Mouse (Mus musculus): Measurements from ENCODE around the gene Spns3. TPM values are rescaled to one million over a fixed set of nuclear protein-coding genes. Genes with fewer than 3 reads are reported as not detected.

Gene Spns3
- polyA plus RNA-seq, 1 experiment: 8.5 TPM

DNA sequence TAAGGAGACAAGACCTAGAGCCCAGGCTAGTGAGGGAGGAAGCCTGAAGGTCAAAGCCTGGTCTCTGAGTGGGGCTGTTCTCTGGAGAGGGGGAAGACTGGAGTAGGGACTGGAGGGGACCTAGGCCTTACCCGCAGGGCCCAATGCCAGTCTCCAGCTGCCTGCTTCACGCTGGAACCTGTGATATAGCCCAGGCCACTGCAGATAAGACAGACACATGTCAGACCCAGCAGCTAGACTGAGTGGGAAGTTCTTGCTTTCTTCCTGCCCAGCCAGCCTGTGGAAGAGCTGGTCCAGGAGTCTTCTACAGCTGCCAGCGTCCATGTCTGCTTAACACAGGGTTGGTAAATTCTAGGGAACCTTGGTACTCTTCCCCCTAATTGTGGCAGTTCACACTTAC, 91.8 kb downstream of the Spns3 start:
- TF ChIP-seq POLR2A (IDR thresholded peaks at IDR 0.05; ENCODE audit: low read depth, low read length): no peak
- TF ChIP-seq CTCF (IDR thresholded peaks at IDR 0.05; ENCODE audit: extremely low read depth, insufficient read length, insufficient replicate concordance, low read depth, low read length): no peak
- Histone ChIP-seq H3K36me3 (ENCODE audit: control insufficient read depth, insufficient read depth, low read length) (peaks cover 7% of the 10 kb centered on the region), H3K4me3 (ENCODE audit: low read depth, low read length) (peak overlapping the region; percentile 16; the same call in 1 of the 2 replicates), H3K27me3 (ENCODE audit: control insufficient read depth, insufficient read depth, low read length) (no peaks in the 10 kb centered on the region), H3K4me1 (ENCODE audit: control insufficient read depth, insufficient read depth, insufficient read length, low read length) (0 out of 2 replicates have a peak, but pooled peaks cover 5% of the 10 kb centered on the region), H3K27ac (ENCODE audit: insufficient read depth, low read depth, low read length) (peak overlapping the region; percentile 17; the same call in 1 of the 2 replicates)
- WGBS: 67% methylated on average over 3 of the region's 3 CpGs

DNA sequence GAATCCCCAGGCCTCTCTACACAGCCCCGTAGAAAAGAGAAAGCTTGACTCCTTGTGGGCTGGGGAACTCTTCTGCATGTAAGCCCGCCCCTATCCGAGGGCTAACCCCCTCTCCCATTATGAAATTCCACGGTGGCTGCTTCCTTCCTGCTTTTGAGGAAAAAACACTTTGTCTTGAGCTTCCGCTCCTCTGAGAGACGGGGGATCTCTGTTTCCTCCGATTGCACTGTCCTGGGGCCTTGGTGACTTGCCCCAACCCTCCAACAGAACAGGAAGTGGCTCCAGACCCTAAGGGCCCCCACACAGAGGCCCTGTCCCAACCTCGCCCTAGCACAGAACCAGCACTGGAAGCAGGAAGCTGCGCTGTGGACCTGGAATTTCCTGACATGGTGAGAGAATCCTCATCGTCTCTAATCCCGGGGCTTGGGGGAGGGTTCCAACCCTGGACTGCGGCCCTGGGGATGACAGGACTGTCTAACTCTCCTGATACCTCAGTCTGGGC, 92.3 kb downstream of the Spns3 start:
- 75% methylated on average over 12 of the region's 12 CpGs for WGBS
- no peak for TF ChIP-seq CTCF (IDR thresholded peaks at IDR 0.05; ENCODE audit: extremely low read depth, insufficient read length, insufficient replicate concordance, low read depth, low read length)
- H3K27me3 ChIP-seq (ENCODE audit: control insufficient read depth, insufficient read depth, low read length): no peaks in the 10 kb centered on the region
- H3K36me3 ChIP-seq (ENCODE audit: control insufficient read depth, insufficient read depth, low read length): peaks cover 7% of the 10 kb centered on the region
- H3K27ac ChIP-seq (ENCODE audit: insufficient read depth, low read depth, low read length): peak overlapping the region; percentile 17; the same call in 1 of the 2 replicates
- 0 out of 2 replicates have a peak, but pooled peaks cover 5% of the 10 kb centered on the region for H3K4me1 ChIP-seq (ENCODE audit: control insufficient read depth, insufficient read depth, insufficient read length, low read length)
- peak overlapping the region; percentile 16; the same call in 1 of the 2 replicates for H3K4me3 ChIP-seq (ENCODE audit: low read depth, low read length)

DNA sequence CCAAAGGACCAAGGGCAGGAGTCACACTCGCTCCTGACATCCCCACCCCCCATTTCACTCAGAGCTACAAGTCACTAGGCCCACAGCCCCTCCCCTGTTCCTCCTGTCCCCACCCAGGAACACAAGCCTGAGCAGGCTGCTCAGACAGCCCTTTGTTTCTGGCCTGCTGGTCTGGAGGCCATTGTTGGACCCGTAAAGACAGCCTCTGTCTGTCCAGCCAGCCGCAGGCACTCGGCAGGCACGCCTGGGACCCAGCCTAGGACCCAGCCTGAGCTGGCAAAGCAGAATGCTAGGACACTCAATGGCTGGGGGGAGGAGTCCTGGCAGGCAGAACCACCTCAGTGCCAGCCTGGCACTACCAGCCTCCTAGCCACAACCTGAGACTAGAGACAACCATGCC, 94.6 kb downstream of the Spns3 start:
- no peak overlapping the region for H3K27ac ChIP-seq (ENCODE audit: insufficient read depth, low read depth, low read length)
- 80% methylated on average over 5 of the region's 5 CpGs for WGBS
- H3K4me1 ChIP-seq (ENCODE audit: control insufficient read depth, insufficient read depth, insufficient read length, low read length): no peaks in the 10 kb centered on the region
- TF ChIP-seq CTCF (IDR thresholded peaks at IDR 0.05; ENCODE audit: extremely low read depth, insufficient read length, insufficient replicate concordance, low read depth, low read length) (no peak), POLR2A (IDR thresholded peaks at IDR 0.05; ENCODE audit: low read depth, low read length) (no peak)
- peaks cover 25% of the 10 kb centered on the region for H3K36me3 ChIP-seq (ENCODE audit: control insufficient read depth, insufficient read depth, low read length)
- no peak overlapping the region for H3K4me3 ChIP-seq (ENCODE audit: low read depth, low read length)
- H3K27me3 ChIP-seq (ENCODE audit: control insufficient read depth, insufficient read depth, low read length): no peaks in the 10 kb centered on the region

DNA sequence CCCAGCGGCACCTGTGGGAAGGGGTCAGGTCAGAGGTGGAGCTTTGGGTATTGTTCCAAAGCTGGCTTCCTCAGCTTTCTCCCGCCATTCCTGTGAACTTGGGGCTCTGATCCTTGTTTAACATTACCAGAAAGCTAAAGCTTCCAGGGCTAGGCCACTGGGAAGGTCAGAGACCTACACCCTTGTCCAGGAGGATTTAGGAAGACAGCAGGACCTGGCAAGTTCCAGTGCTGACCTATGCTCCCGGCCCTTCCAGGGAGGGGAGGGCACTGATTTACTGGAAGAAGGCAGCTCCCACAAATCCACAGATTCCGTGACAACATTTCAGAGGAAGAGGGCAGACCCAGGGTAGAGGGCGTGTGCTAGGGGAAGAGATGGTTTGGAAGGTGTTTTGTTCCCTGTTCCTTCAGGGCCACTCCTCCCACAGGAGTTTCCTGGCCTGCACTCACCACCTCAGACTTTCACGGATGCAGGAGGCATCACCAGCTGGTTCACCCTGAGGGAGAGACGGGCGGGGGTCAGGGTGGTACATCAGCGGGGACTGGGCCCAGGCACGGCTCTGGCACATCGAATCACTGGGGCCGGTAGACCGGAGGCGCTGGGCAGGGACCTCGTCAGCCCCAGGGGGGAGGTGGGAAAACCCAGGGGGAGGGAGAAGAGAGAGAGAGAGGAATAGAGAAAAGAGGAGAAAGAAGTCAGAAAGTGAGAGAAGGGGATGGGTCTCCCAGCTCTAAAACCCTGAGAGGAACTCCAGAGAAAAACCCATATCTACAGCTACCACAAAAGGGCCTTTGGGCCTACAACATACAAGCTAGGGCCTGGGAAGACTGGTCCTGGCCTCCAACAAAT, 97.0 kb downstream of the Spns3 start:
- H3K4me3 ChIP-seq (ENCODE audit: low read depth, low read length): no peak overlapping the region
- H3K27ac ChIP-seq (ENCODE audit: insufficient read depth, low read depth, low read length): no peak overlapping the region
- H3K4me1 ChIP-seq (ENCODE audit: control insufficient read depth, insufficient read depth, insufficient read length, low read length): no peaks in the 10 kb centered on the region
- peaks cover 48% of the 10 kb centered on the region for H3K36me3 ChIP-seq (ENCODE audit: control insufficient read depth, insufficient read depth, low read length)
- no peak for TF ChIP-seq POLR2A (IDR thresholded peaks at IDR 0.05; ENCODE audit: low read depth, low read length)
- no peak for TF ChIP-seq CTCF (IDR thresholded peaks at IDR 0.05; ENCODE audit: extremely low read depth, insufficient read length, insufficient replicate concordance, low read depth, low read length)
- WGBS: 62% methylated on average over 15 of the region's 15 CpGs
- H3K27me3 ChIP-seq (ENCODE audit: control insufficient read depth, insufficient read depth, low read length): no peaks in the 10 kb centered on the region

DNA sequence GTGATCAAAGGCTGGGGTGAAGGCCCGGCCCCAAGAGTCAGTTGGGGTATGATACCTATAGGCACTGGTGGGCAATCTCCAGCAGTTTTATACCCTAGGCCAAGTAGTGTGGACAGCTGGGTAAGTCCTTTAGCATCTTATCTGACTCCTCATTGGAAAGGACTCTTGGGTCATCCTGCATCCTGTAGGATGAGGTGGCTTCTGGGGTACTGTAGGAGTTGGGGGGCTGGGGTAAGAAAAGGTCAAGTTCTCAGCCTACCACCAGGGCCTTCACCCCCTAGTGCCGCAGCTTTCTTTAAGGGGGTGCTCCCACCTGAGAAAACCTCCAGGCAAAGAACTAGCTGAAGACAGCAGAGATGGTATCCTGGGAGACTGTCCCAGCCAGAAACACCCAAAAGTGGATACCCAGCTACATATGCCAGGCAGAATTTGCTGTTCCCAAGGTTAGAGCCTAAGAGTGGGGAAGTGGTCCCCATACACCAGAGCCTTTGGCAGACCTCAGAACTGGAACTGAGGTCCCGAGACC, 98.1 kb downstream of the Spns3 start:
- H3K4me3 ChIP-seq (ENCODE audit: low read depth, low read length): no peak overlapping the region
- peaks cover 60% of the 10 kb centered on the region for H3K36me3 ChIP-seq (ENCODE audit: control insufficient read depth, insufficient read depth, low read length)
- no peaks in the 10 kb centered on the region for H3K4me1 ChIP-seq (ENCODE audit: control insufficient read depth, insufficient read depth, insufficient read length, low read length)
- H3K27ac ChIP-seq (ENCODE audit: insufficient read depth, low read depth, low read length): no peak overlapping the region
- H3K27me3 ChIP-seq (ENCODE audit: control insufficient read depth, insufficient read depth, low read length): no peaks in the 10 kb centered on the region
- WGBS: 86% methylated on average over 3 of the region's 3 CpGs
- no peak for TF ChIP-seq CTCF (IDR thresholded peaks at IDR 0.05; ENCODE audit: extremely low read depth, insufficient read length, insufficient replicate concordance, low read depth, low read length)
- TF ChIP-seq POLR2A (IDR thresholded peaks at IDR 0.05; ENCODE audit: low read depth, low read length): no peak

DNA sequence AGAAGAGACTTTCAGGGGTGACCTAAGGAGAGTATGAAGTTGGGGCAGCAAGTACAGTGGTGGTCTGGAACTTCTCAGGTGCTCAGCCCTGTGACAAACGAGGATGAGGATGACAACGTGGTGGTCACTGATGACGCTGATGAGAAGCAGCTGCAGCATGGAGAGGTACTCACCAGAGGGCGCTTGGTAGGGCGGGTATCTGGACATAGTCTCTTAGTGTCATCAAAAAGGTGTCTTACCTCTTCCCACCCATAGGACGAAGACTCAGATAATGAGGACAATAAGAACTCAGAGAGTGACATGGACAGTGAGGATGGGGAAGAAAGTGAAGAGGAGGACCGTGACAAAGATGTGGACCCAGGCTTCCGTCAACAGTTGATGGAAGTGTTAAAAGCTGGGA, 102.8 kb downstream of the Spns3 start:
- no peak for TF ChIP-seq POLR2A (IDR thresholded peaks at IDR 0.05; ENCODE audit: low read depth, low read length)
- TF ChIP-seq CTCF (IDR thresholded peaks at IDR 0.05; ENCODE audit: extremely low read depth, insufficient read length, insufficient replicate concordance, low read depth, low read length): no peak; the same call in 1 of the 2 replicates
- Histone ChIP-seq H3K27me3 (ENCODE audit: control insufficient read depth, insufficient read depth, low read length) (no peaks in the 10 kb centered on the region), H3K27ac (ENCODE audit: insufficient read depth, low read depth, low read length) (no peak overlapping the region), H3K4me1 (ENCODE audit: control insufficient read depth, insufficient read depth, insufficient read length, low read length) (no peaks in the 10 kb centered on the region), H3K4me3 (ENCODE audit: low read depth, low read length) (no peak overlapping the region), H3K36me3 (ENCODE audit: control insufficient read depth, insufficient read depth, low read length) (peaks cover 95% of the 10 kb centered on the region)
- whole genome bisulfite sequencing: 76% methylated on average over 8 of the region's 8 CpGs
